Mouse (Mus musculus) brain, adult 2 months (tissue): ENCODE results near the gene Vsig10.
A peak's percentile ranks its signal among the peaks of the same experiment; 100 is the strongest.
"Not testable (repeated sequence)": the region's sequence is repeated elsewhere in the genome, so short reads cannot be mapped to it uniquely, and the experiment has no call there.

Experiments used
- DNase-seq: peaks from one replicate; pipeline ENCODE4 v3.0.0; 2011; ENCODE audit warnings: low read depth, low spot score

Vsig10 gene

DNA sequence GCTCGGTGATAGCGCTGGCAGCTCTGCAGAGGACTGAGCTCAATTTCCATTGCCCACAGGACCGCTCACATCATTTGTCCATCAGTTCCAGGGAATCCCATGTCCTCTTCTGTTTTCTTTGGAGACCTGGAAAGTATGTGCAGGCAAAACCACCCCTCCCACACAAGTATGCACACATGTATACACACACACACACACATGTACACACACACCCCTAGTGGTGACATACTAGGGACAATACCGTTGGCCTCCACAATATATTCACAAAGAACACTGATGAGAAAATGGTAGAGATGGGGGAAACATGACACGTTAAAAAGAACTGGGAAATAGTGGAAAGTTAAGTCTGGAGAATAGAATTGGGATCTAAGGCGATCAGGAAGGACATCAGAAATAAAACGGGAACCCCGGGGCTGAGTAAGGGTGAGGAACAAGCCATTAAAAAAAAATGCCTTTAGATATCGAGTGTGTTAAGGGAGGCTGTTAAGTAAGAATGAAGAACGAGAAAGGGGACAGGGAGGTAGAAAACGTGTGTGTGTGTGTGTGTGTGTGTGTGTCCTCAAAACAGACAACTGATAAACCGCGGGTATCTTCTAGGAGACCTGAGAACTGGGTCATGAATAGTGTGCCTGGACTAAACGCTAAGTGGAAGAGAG, 36.9 kb downstream of the Vsig10 start:
- no peak for DNase-seq

DNA sequence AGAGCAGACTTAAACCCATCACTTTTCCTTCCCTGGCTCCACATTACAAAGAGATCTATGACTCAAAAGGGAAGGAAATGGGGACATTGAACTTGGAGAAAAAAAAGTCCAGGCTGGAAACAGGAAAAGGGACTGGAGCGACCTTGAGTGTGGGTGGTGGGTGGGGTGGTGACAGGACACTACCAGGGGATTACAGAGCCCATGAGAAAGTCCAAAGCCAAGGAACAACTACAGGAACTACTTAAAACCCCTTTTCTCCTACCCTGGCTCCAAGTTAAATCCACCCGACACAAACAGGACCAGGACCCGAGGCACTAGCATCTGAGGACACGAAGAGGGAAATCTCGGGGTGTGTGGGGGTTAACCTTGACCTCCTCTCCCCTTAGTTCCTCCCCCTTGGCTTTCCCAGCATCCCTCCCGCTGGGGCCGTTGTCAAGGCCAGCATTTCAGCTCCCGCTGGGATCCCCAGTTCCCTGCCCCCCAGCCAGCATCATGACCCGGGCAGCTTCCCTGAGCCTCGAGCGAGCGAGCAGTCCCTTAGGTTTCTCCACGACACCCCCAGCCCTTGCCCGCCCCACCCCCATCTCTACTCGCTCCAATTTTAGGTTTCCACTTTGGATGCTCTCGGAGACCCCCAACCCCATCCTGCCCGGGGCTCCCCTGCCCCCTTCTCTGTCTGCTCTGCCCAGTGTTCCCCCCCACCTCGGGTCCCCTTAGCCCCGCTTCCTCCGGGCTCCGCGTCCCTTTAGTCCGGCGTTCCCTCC, 37.7 kb downstream of the Vsig10 start:
- peak; percentile 42 for DNase-seq

DNA sequence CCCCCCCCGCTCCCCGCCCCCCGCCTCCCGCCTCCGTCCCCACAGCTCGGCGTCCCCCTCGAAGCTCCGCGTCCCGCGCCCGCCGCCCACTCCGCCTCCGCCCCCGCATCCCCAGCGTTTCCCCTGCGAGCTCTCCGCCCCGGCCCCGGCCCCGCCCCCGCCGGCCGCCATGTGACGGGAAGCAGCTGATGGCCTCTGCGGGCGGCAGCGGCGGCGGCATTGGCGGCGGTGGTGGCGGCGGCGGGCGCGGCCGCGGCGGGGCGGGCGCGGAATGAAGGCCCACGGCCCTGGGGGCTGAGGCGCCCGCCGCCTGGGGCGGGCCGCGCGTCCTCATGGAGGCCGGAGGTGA, 38.2 kb downstream of the Vsig10 start, which contains the start of gene Wsb2:
TSS of gene Wsb2 (plus strand) at position 176 of the 349 bp plus-strand sequence.
- DNase-seq: peak; percentile 80

DNA sequence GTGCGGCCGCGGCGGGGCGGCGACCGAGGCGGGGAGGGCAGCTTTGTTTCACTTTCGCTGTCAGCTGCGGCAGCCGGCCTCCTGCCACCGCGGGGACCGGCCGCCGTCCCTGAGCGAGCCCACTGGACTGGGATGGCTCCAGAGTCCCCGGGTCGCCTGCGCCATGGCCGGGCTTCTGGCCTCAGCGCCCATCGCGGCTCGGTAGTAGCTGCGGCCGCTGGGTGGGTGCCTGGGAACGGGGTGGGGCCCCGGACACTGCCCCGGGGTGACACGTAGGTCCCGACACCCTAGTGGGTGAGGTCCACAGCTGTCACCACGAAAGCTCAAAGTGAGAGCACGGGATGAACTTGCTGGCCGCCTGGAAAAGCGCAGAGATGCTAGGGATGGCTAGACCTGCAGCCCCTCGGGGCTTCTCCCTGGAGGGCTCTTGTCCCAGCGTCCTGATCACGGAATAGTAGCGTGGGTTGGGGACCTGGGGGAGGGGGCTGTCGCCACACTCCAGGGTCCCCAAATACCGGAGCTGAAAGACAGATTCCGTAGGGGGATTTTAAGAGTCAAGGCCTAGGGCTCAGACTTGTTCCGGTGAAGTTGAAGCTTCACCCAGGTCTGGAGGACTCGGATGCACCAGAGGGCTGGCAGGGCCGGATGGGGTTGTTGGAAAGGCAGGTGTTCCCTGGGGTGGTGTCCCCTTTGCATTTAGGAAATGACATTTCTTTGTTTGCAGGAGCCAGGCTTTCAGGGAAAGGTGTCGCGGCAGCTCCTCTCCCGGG, 38.8 kb downstream of the Vsig10 start:
- peak; percentile 51 for DNase-seq

DNA sequence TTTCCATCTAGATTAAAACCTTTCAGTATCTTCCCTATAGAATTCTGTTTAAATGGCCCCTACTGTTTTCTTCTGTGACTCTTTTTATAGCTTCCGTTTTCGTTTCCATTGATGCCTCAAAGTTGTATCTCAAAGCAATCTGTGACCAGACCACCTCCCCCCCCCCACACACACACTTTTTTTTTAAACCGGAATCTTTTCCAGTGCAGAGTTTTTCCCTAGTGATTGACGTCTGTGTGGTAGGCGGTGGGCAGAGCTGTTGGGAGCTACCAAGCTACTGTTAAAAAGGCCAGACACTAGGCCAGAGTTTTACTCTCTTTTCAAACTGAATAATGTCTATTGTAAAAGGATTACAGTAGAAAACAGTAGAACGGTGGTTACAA, 39.4 kb downstream of the Vsig10 start:
- DNase-seq: peak; percentile 70

DNA sequence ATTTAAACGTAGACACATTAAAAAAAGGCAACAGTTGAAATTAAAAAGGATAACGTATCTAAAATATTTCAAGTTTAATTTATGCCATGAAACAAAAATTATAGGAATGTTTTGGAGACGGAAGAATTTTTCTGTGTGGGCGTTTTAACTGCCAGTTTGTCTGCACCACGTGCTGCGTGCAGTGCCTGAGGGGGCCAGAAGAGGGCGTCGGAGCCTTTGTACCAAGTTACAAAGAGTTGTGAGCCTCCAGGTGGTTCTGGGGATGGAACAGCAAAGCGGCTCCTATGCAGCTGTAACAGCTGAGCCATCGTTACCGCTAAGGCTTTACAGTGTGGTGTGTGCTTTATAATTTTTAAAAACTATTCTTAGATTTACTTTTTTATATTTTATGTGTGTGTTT, 39.8 kb downstream of the Vsig10 start:
- peak; percentile 85 for DNase-seq

DNA sequence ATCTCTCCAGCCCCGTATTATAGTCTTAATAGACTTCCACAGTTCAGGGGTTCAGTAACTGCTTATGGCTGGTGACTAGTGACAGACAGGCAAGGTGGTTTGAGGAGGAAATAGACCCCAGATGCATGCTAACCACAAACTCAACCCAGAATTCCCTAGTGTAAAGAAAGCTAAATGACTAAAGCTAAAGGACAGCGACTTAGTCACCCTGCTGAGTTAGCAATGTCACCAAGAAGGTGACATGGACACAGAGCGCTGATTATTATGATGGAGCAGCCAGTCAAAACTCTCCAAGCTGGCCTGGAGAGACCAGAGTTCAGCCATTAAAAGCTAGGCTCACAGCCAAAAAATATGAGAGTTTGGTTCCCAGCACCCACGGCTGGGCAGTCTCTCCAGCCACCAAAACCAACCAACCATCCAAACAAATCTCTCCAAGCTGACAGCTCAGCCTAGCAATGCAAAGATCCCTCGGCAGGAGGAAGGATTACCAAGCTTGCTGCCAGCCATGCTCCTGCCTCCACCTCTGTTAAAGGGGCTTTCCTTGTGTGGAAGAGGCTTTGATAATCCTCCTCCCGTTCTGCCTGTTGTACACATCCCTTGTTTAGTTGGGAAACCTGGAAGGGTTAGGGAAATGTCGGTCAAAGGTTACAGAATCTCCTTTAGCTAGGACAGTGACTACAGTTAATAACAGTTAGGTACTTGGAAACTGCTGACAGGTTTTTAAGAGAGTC, 40.8 kb downstream of the Vsig10 start:
- no peak for DNase-seq

DNA sequence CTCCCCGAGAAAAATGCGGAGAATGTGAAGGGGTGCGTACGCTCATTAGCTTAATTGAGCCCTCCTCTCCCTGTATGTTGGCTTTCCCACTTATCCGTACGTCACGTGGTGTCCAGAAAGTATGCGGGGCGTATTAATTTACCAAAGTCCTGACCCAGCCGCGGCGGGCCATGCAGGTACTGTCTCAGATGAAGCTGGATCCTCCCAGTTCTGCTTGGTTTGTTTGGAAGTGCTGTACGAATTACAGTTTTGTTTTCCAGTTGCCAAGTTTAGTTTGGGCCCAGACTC, 41.3 kb downstream of the Vsig10 start:
- DNase-seq: no peak

DNA sequence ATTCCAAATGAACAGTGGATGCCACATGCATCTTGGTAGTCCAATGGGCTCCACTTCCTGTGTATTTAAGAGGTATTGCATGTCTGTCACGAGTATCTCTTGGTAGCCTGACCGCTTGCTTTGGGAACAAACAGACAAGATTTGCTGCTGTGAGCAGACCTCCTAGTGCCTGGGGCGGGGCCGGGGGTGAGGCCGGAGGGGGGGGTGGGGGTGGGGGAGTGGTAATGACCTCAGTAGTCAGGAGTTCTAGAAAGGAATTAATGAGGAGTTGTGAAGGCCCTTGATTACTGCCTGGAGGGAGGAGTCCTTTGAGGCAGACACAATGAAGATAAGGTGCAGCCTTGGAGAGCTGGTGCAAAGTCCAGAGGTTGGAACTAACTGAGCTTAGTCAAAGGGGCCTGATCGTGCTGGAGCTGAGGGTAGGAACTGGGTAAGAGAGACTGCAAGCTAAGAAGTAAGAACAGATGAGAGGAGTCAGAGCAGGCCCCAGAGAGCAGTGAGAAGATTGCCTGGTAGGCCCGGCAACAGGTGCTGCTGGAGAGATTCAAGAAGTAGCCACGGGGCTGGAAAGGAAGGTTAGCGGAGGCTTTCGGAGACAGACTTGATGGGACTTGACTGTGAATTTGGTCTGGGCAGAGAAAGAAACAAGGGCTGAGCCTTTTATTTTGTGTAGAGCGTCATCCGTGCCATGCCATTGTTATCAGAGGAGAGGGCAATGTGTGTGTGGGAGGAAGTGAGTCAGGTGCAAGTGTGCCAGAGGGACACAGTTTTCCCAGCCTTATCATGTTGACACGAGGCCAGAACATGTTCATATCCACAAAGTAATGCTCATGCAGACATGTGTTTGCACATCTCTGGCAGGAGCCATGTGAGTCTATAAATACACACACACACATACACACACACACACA, 42.0 kb downstream of the Vsig10 start:
- DNase-seq: peak; percentile 41

DNA sequence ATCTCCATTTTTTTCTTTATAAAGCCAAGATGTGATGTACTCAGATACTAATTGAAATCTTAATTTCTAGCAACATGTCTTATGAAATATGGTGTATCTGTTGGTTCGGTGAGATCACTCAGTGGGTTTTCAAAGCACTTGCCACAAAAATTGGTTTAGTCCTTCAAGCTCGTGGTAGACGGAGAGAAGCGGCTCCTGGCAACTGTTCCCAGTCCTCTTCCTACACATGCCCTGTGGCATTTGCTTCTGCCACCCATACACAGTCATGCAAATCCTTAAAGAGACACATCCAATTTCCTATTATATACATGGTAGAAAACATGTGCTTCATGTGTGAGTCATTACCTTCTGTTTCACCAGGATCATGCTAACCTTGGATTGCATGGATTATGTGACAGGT, 42.7 kb downstream of the Vsig10 start:
- peak; percentile 72 for DNase-seq

DNA sequence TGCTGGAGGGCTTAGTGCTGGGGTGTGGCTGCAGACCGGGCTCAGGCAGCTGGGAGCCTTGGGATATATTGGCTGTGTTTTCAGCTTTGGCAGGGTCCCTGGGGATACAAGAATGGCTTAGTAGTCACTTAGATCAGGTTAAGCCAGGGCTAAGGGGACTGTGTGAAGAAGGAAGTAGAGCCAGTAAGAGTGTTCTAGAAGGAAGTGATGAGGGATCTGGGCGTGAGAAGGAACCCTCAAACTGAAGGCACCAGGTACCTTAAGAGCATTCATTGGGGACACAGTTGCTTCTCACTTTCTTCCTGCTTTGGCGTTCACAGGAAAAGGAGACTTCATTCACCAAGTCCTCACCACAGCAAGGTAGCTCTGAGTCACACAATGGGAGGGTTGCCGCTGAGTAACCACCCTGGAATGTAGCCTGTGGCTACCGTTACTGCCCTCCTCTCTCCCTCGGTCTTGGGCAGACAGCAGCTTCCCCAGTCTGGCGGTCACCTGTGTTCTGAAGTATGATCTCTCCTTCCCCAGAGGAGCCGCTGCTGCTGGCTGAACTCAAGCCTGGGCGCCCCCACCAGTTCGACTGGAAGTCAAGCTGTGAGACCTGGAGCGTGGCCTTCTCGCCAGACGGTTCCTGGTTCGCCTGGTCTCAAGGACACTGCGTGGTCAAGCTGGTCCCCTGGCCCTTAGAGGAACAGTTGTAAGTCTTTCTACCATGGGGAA, 44.3 kb downstream of the Vsig10 start:
- DNase-seq: peak; percentile 64

DNA sequence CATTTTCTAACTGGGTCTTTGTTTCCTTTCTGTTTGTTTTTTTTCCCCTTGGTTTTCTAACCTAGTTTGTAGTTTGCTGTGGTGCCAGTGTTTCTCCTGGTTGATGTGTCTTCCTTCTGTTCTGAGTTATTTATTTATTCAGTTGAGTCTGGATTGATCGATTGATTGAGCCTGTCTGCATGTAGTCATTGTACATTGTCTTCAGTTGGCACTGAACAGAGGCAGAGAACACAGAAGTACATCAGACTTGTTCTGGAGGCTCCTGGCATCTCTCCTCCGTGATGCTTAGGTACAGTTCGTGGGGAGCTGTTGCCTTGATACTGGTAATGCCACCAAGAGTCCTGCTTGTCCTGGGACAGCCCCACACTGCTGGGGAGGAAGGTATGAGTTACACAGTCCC, 45.9 kb downstream of the Vsig10 start:
- peak; percentile 61 for DNase-seq

DNA sequence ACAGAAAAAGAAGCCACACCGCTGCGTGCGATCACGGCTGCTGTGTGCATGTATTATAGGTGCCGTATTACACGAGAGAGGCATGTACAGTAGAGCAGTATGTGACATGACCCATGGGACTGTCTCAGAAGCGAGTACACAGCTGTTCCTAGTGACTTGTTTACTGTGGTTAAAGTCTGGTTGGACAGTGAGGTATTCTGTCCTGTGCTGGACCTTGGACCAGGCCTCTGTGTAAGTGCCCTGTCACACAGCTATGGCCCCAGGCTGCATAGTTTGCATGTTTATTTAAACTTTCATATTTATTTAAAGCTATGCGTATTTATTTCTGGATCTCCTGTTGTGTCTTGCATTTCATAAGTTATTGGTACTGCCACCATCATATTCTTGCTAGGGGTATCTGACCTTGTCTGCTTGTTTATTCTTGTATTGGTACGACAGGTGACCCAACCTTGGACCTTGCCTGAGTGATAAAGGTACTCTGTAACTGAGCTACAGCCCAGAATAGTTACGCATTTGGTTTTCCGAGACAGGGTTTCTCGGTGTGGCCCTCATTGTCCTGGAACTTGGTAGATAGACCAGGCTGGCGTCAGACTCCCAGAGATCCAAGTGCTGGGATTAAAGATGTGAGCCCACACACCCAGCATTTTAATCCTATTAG, 47.1 kb downstream of the Vsig10 start:
- DNase-seq: no peak

DNA sequence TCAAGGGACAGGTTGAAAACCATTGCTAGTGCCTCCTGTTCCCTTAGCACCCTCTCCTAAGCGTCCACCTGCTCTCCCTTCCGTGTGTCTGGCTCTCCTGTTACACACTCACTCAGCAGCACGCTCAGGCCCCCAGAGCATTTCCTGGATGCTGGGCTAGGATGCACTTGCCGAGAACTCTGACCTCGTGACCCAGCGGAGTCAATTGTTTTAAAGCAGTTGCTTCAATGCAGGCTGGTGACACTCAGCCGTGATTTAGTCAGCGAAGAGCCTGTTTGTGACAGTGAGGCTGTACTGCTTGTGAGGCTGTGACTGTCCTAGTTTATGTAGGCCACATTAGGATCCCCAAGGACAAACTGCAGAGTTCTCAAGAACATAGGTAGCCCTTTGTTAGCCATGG, 48.3 kb downstream of the Vsig10 start:
- no peak for DNase-seq

DNA sequence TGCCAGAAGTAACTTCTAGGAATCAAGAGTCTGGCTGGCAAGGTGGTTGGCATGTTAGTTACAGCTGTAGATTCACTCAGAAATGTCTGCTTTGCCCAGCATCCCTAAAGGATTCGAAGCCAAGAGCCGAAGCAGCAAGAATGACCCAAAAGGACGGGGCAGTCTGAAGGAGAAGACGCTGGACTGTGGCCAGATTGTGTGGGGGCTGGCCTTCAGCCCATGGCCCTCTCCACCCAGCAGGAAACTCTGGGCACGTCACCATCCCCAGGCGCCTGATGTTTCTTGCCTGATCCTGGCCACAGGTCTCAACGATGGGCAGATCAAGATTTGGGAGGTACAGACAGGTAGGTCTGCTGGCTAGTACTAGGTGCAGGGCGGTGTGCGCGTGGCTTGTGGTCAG, 51.7 kb downstream of the Vsig10 start:
- DNase-seq: no peak

DNA sequence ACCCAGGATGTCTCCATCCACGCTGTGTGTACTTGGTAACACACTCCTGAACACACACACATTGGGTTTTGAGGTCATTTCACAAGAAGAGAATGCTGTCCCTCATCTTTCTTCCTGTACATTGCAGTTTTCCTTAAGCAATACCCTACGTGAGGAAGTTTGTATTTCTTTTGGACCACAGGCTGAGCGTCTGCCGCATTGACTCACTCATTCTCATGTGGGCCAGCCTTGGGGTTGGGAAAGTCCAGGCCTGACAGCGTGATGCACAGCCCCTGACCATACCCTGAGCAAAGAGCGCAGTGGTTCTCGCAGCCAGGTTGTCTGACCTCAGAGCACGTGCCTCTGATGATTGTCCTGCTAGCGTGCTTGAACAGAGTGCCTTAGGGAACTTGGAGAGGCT, 54.5 kb downstream of the Vsig10 start:
- no peak for DNase-seq

DNA sequence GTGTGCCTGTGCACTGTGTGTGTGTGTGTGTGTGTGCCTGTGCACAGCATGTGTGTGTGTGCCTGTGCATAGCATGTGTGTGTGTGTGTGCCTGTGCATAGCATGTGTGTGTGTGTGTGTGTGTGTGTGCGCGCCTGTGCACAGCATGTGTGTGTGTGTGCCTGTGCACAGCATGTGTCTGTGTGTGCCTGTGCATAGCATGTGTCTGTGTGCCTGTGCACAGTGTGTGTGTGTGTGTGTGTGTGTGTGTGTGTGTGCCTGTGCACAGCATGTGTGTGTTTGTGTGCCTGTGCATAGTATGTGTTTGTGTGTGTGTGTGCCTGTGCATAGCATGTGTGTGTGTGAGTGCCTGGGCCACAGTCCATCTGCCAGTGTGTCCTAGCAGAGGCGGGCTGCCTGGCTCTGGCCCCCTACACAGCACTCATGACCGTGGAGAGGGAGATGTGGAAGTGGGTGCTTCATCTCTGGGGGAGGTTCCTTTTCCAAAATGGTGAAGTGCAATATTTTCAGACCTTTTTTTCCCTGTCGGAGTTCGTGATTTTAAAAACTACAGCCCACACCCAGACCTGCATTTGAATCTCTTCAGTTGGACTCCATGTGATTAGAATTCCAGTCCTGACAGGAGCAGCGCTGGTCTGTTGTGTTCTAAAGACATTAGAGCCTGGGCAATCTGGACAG, 55.6 kb downstream of the Vsig10 start:
- DNase-seq: peak; percentile 66

DNA sequence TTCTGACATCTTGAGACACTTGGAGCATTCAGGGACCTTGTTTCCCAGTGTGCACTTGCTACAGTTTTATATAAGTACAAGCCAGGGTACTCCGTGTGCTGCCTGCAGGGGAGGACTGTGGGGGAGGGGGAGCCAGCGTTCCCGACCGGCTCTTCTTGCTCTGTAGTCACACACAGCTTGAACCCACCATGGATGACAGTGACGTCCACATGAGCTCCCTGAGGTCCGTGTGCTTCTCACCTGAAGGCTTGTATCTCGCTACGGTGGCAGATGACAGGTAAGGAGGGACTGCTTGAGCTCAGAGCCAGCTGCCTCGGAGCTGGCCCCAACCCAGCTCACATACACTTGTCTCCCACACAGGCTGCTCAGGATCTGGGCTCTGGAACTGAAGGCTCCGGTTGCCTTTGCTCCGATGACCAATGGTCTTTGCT, 57.5 kb downstream of the Vsig10 start:
- DNase-seq: peak; percentile 75

DNA sequence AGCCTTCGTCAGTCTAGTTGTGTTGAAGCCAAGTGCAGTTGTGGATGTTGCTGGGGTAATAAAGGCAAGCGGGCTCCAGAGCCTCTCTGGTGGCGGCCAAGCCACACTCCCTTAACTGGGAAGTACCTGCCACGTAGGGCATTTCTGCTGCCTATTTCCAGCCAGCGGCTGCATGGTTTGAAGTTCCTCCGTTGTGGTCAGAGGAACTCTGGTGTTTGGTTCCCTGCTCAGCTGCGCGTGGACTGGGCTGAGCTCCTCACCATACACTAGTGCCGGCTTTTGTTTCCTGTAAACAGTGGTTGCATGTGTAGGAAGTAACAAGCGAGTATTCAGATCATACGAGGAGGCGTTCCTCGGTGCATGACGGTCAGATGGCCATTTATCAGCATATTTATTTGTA, 58.8 kb downstream of the Vsig10 start:
- not testable (repeated sequence) for DNase-seq
